ENCODE assay signal across 8 mouse cellular contexts in genomic region chr17:83276000-83276891, GRCm38 (mm10).
A peak's percentile ranks its signal among the peaks of the same experiment; 100 is the strongest.
DNase-seq lines count a peak whose midpoint lies in the region; ATAC-seq and TF ChIP-seq lines count a peak whose summit lies in the region.

No protein-coding gene starts in this region.

- H3K4me2 ChIP-seq in embryonic facial prominence, embryonic 14.5 days (ENCODE audit: low read depth, low read length) = peak overlapping the region; percentile 94
- H3K4me2 ChIP-seq in midbrain, postnatal 0 days (ENCODE audit: low read depth, low read length, poor library complexity, severe bottlenecking) = peak overlapping the region; percentile 87

- H3K27ac ChIP-seq in embryonic facial prominence, embryonic 14.5 days (replicated peaks; ENCODE audit: low read depth, low read length) = peak overlapping the region; percentile 78
- peak overlapping the region; percentile 72 for H3K27ac ChIP-seq in midbrain, postnatal 0 days (ENCODE audit: low read depth, low read length)

- H3K27me3 ChIP-seq in embryonic facial prominence, embryonic 14.5 days (replicated peaks; ENCODE audit: control insufficient read depth, insufficient read depth, low read length) = no peaks in the 10 kb centered on the region
- H3K27me3 ChIP-seq in midbrain, postnatal 0 days (ENCODE audit: insufficient read depth, low read length) = no peaks in the 10 kb centered on the region; the same call in 1 of the 2 replicates

- DNase-seq in left cerebral cortex, adult 18-20 months (ENCODE audit: low spot score in 2 of 2) = peak; percentile 53 to 79
- no peak for DNase-seq in left cerebral cortex, adult 11 months (ENCODE audit: low spot score)
- DNase-seq in embryonic facial prominence, embryonic 14.5 days (ENCODE audit: low spot score) = peak; percentile 87
- peak; percentile 73 for DNase-seq in heart, adult 8-10 months (ENCODE audit: low spot score)
- peak; percentile 66 to 74 for DNase-seq in kidney, adult 8-10 months
- peak; percentile 63 for DNase-seq in liver
- peak; percentile 58 for DNase-seq in midbrain, postnatal 0 days (ENCODE audit: low spot score)
- peak; percentile 54 to 68 for DNase-seq in spleen, postnatal 10 days (ENCODE audit: low spot score in 2 of 2)

- peak; percentile 84 for ATAC-seq in embryonic facial prominence, embryonic 14.5 days (ENCODE audit: low read depth)
- ATAC-seq in midbrain, postnatal 0 days (ENCODE audit: low FRiP score) = peak; percentile 61

- no peaks in the 10 kb centered on the region for H3K9me3 ChIP-seq in embryonic facial prominence, embryonic 14.5 days (ENCODE audit: control insufficient read depth, low read length)
- no peaks in the 10 kb centered on the region for H3K9me3 ChIP-seq in midbrain, postnatal 0 days (ENCODE audit: low read length)

- H3K9ac ChIP-seq in embryonic facial prominence, embryonic 14.5 days (ENCODE audit: low read depth, low read length) = peak overlapping the region; percentile 67
- H3K9ac ChIP-seq in midbrain, postnatal 0 days (replicated peaks; ENCODE audit: low read length, poor library complexity, severe bottlenecking) = peak overlapping the region; percentile 74

- peak overlapping the region; percentile 52 for H3K4me3 ChIP-seq in embryonic facial prominence, embryonic 14.5 days (ENCODE audit: low read depth, low read length)
- H3K4me3 ChIP-seq in midbrain, postnatal 0 days (ENCODE audit: low read depth, low read length) = peak overlapping the region; percentile 48

- WGBS in embryonic facial prominence, embryonic 14.5 days = 2% methylated on average over 42 of the region's 64 CpGs
- 6% methylated on average over 55 of the region's 64 CpGs for WGBS in midbrain, postnatal 0 days

- H3K36me3 ChIP-seq in embryonic facial prominence, embryonic 14.5 days (ENCODE audit: control insufficient read depth, insufficient read depth, low read length) = no peaks in the 10 kb centered on the region
- no peaks in the 10 kb centered on the region for H3K36me3 ChIP-seq in midbrain, postnatal 0 days (ENCODE audit: insufficient read depth, low read length)

- peaks cover 25% of the 10 kb centered on the region for H3K4me1 ChIP-seq in embryonic facial prominence, embryonic 14.5 days (ENCODE audit: control insufficient read depth, insufficient read depth, low read length)
- peaks cover 7% of the 10 kb centered on the region; the same call in 1 of the 2 replicates for H3K4me1 ChIP-seq in midbrain, postnatal 0 days (ENCODE audit: insufficient read depth, low read length)

- peak; percentile 15; the same call in 1 of the 2 replicates for TF ChIP-seq CTCF in midbrain, postnatal 0 days (IDR thresholded peaks at IDR 0.05)
